Comparison of ENCODE assay signal across 17 mouse cellular contexts in the genomic region with DNA sequence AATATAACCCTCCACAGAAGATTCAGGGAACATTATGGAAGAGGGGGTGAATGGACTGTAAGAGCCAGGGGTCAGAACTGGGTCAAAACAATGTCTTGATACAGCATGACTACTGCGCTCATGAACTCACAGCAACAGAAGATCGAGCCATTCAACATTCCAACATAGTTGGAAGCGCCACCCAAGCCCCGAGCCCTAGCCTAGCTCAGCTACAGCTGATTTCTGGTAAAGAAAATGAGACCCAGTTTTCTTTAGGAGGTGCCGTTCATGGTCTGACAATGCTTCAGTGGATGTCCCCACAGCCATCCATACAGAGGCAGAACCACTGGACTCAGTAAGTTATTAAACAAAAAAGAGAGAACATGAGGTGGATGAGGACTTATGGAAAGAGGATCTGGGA.
"Had no signal": no experiment of that assay in that cellular context is flagged by ENCODE, and none has a peak within 500 bp of the region (broad histone marks: within the 10 kb centered on the region; RNA-seq: fewer than 3 reads in every experiment).

No protein-coding gene starts in this region.

- H3K27ac ChIP-seq: kidney, postnatal 0 days; liver, embryonic 13.5 days; midbrain, embryonic 12.5 days; midbrain, embryonic 15.5 days; neural tube, embryonic 12.5 days; neural tube, embryonic 15.5 days had no signal

- H3K27me3 ChIP-seq: limb, embryonic 13.5 days; liver, embryonic 13.5 days; midbrain, embryonic 12.5 days; midbrain, embryonic 15.5 days; neural tube, embryonic 12.5 days; neural tube, embryonic 15.5 days had no signal

- H3K9ac ChIP-seq: limb, embryonic 13.5 days; liver, embryonic 13.5 days; midbrain, embryonic 12.5 days; midbrain, embryonic 15.5 days; neural tube, embryonic 12.5 days; neural tube, embryonic 15.5 days had no signal

- H3K36me3 ChIP-seq: midbrain, embryonic 12.5 days; midbrain, embryonic 15.5 days; neural tube, embryonic 12.5 days had no signal

- H3K4me1 ChIP-seq: liver, embryonic 13.5 days; midbrain, embryonic 12.5 days; midbrain, embryonic 15.5 days; neural tube, embryonic 15.5 days had no signal

- DNase-seq: kidney, adult 2 months; kidney, postnatal 25 days; liver, embryonic 13.5 days; lung, adult 2 months; lung, postnatal 14 days; lung, postnatal 4 days; right cerebral cortex, adult 18-20 months; right cerebral cortex, postnatal 14 days; right cerebral cortex, postnatal 4 days; thymus, adult 2 months; thymus, postnatal 25 days had no signal

- H3K4me3 ChIP-seq: limb, embryonic 13.5 days; liver, embryonic 13.5 days; midbrain, embryonic 12.5 days; midbrain, embryonic 15.5 days; neural tube, embryonic 12.5 days; neural tube, embryonic 15.5 days had no signal

- H3K4me2 ChIP-seq: limb, embryonic 13.5 days; liver, embryonic 13.5 days; midbrain, embryonic 12.5 days; midbrain, embryonic 15.5 days; neural tube, embryonic 12.5 days; neural tube, embryonic 15.5 days had no signal

- H3K9me3 ChIP-seq: limb, embryonic 13.5 days; liver, embryonic 13.5 days; midbrain, embryonic 12.5 days; midbrain, embryonic 15.5 days; neural tube, embryonic 12.5 days; neural tube, embryonic 15.5 days had no signal

- ATAC-seq: midbrain, embryonic 15.5 days had no signal
